In the genomic region with DNA sequence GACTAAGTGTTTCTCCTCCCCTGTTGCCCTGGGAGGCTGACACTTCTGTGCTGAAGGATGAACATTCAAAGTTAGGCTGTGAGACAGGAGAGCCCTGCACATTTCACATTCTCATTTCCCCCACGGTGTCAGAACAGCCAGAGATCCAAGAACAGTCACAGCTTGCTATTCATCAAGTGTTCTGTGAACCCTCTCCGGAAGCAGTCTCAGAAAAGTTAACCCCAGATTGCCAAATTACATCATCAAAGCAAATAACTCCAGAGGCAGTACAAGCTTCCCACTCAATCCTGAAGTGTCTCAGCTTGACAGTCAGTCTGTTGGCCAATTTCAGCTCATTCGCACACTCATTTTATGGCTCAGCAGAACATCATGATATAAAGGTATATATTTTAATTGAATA, we compare ENCODE assay signal across 8 mouse cellular contexts. TPM values are rescaled to one million over a fixed set of nuclear protein-coding genes. Genes with fewer than 3 reads are reported as not detected.
DNase-seq lines count a peak whose midpoint lies in the region; ATAC-seq and TF ChIP-seq lines count a peak whose summit lies in the region.

No protein-coding gene starts in this region.

- peaks cover 14% of the 10 kb centered on the region for H3K4me1 ChIP-seq in limb, embryonic 12.5 days (replicated peaks)
- H3K4me1 ChIP-seq in midbrain, embryonic 15.5 days: peaks cover 16% of the 10 kb centered on the region
- H3K4me1 ChIP-seq in thymus, adult 2 months (replicated peaks; ENCODE audit: control insufficient read depth, insufficient read depth, low read length): no peaks in the 10 kb centered on the region

- ATAC-seq in limb, embryonic 12.5 days (ENCODE audit: insufficient number of reproducible peaks, insufficient read depth, low FRiP score, low TSS enrichment, low read depth): no peak
- peak; percentile 64 for ATAC-seq in midbrain, embryonic 15.5 days (replicated peaks)

- WGBS in limb, embryonic 12.5 days: 0% methylated on average over 3 of the region's 3 CpGs
- 5% methylated on average over 3 of the region's 3 CpGs for WGBS in midbrain, embryonic 15.5 days
- 9% methylated on average over 3 of the region's 3 CpGs for WGBS in thymus, adult 2 months

- DNase-seq in NIH3T3 (ENCODE audit: low read depth): peak; percentile 20
- peak; percentile 27 for DNase-seq in cerebellum, adult 9-11 months
- DNase-seq in frontal cortex, postnatal 36 days (ENCODE audit: low spot score in 2 of 2): peak; percentile 43 to 45
- peak; percentile 39 for DNase-seq in hindlimb bud, embryonic 11.5 days (ENCODE audit: extremely low spot score, low read depth, low spot score)
- no peak for DNase-seq in ovary, postnatal 10 days (ENCODE audit: low spot score)
- DNase-seq in thymus, adult 2 months: no peak

- TF ChIP-seq POLR2A in thymus, adult 2 months (IDR thresholded peaks at IDR 0.05; ENCODE audit: control insufficient read depth, extremely low read depth, insufficient read depth, low read length, poor library complexity): no peak

- no peak for TF ChIP-seq CTCF in thymus, adult 2 months (IDR thresholded peaks at IDR 0.05; ENCODE audit: borderline replicate concordance, control insufficient read depth, extremely low read depth, insufficient read depth, low read length, poor library complexity)

- H3K9me3 ChIP-seq in limb, embryonic 12.5 days: no peaks in the 10 kb centered on the region
- H3K9me3 ChIP-seq in midbrain, embryonic 15.5 days: no peaks in the 10 kb centered on the region

- peak overlapping the region; percentile 61 for H3K4me2 ChIP-seq in limb, embryonic 12.5 days
- peak overlapping the region; percentile 62 for H3K4me2 ChIP-seq in midbrain, embryonic 15.5 days

- peak overlapping the region; percentile 38 for H3K4me3 ChIP-seq in limb, embryonic 12.5 days (replicated peaks)
- H3K4me3 ChIP-seq in midbrain, embryonic 15.5 days: peak overlapping the region; percentile 48
- H3K4me3 ChIP-seq in thymus, adult 2 months (ENCODE audit: control insufficient read depth, insufficient read depth, low read length): no peak overlapping the region

- H3K9ac ChIP-seq in limb, embryonic 12.5 days (replicated peaks): no peak overlapping the region
- H3K9ac ChIP-seq in midbrain, embryonic 15.5 days: no peak overlapping the region

- no peaks in the 10 kb centered on the region for H3K27me3 ChIP-seq in limb, embryonic 12.5 days
- no peaks in the 10 kb centered on the region for H3K27me3 ChIP-seq in midbrain, embryonic 15.5 days (replicated peaks)
- H3K27me3 ChIP-seq in thymus, adult 2 months (ENCODE audit: control insufficient read depth, insufficient read depth, low read length): no peaks in the 10 kb centered on the region

- peak overlapping the region; percentile 41; the same call in 1 of the 2 replicates for H3K27ac ChIP-seq in limb, embryonic 12.5 days
- peak overlapping the region; percentile 63; the same call in 1 of the 2 replicates for H3K27ac ChIP-seq in midbrain, embryonic 15.5 days
- no peak overlapping the region for H3K27ac ChIP-seq in thymus, adult 2 months (ENCODE audit: control insufficient read depth, insufficient read depth, low read length)

- no peaks in the 10 kb centered on the region for H3K36me3 ChIP-seq in limb, embryonic 12.5 days
- no peaks in the 10 kb centered on the region for H3K36me3 ChIP-seq in midbrain, embryonic 15.5 days (replicated peaks)
- no peaks in the 10 kb centered on the region for H3K36me3 ChIP-seq in thymus, adult 2 months (ENCODE audit: control insufficient read depth, insufficient read depth, low read length)

RNA-seq across cellular contexts. Expression of gene Abca8b, which starts 0.6 kb away (rescaled TPM):
- 1.7 and 2.3 TPM in 2 replicates for polyA plus RNA-seq in limb, embryonic 12.5 days (2016; fragmentation: Nextera tagmentation; extraction: Ambion mirVana)
- polyA plus RNA-seq in midbrain, embryonic 15.5 days (2015; fragmentation: Nextera tagmentation; extraction: Ambion mirVana): 1.5 and 1.8 TPM in 2 replicates
- polyA plus RNA-seq in thymus, adult 2 months (2012; rRNA removed): 0.15 and 0.46 TPM in 2 replicates

Comparison
In these comparisons a context has a peak if more than half of its experiments do, and no peak if none do; other contexts are left out.
1. DNase-seq: peak in NIH3T3 (single experiment), cerebellum, adult 9-11 months (single experiment), frontal cortex, postnatal 36 days (2 of 2) and hindlimb bud, embryonic 11.5 days (single experiment); none in ovary, postnatal 10 days (single experiment) and thymus, adult 2 months (single experiment).